Mouse (Mus musculus) hindbrain, postnatal 0 days (tissue): ENCODE data around the gene Gm10490. TPM values are rescaled to one million over a fixed set of nuclear protein-coding genes. Genes with fewer than 3 reads are reported as not detected.
"Not testable (repeated sequence)": the region's sequence is repeated elsewhere in the genome, so short reads cannot be mapped to it uniquely, and the experiment has no call there.

Source experiments
- ATAC-seq: fragments of 200-750 bp; cut with Nextera tagmentation; 2 replicates; pipeline ENCODE4 v1.8.0; 2017; ENCODE audit warnings: mild to moderate bottlenecking, moderate TSS enrichment, moderate library complexity
- DNase-seq: peaks from one replicate; pipeline ENCODE4 v3.0.0-alpha.2; 2015; ENCODE audit warnings: low spot score
- H3K27ac ChIP-seq: fragments of 300-500 bp; sonication (generic); 2 replicates; pipeline ENCODE4 v1.5.1; 2014; ENCODE audit warnings: mild to moderate bottlenecking
- H3K27me3 ChIP-seq: fragments of 300-500 bp; sonication (generic); 2 replicates; pipeline ENCODE4 v1.6.1; 2014; ENCODE audit warnings: low read length, mixed read lengths; ENCODE audit not compliant: insufficient read depth
- H3K36me3 ChIP-seq: fragments of 300-500 bp; sonication (generic); 2 replicates; pipeline ENCODE4 v1.6.1; 2014; ENCODE audit warnings: low read length, mixed read lengths; ENCODE audit not compliant: insufficient read depth
- H3K4me1 ChIP-seq: fragments of 300-500 bp; sonication (generic); 2 replicates; pipeline ENCODE4 v1.6.1; 2014; ENCODE audit warnings: antibody characterized with exemption, low read length, mixed read lengths; ENCODE audit not compliant: insufficient read depth
- H3K4me2 ChIP-seq: fragments of 300-500 bp; sonication (generic); 2 replicates; pipeline ENCODE4 v1.6.1; 2014; ENCODE audit warnings: low read depth, mild to moderate bottlenecking, low read length, moderate library complexity, mixed read lengths
- H3K4me3 ChIP-seq: fragments of 300-500 bp; sonication (generic); 2 replicates; pipeline ENCODE4 v1.5.1; 2014; ENCODE audit warnings: low read length
- H3K9ac ChIP-seq: fragments of 300-500 bp; sonication (generic); replicated peaks from 2 replicates; pipeline ENCODE4 v1.6.1; 2014; ENCODE audit warnings: mild to moderate bottlenecking, low read length, moderate library complexity, mixed read lengths
- H3K9me3 ChIP-seq: fragments of 300-500 bp; sonication (generic); 2 replicates; pipeline ENCODE4 v1.6.1; 2016; ENCODE audit warnings: low read length, mixed read lengths
- CTCF ChIP-seq: IDR thresholded peaks from 2 replicates; pipeline ENCODE4 v1.5.1; 2016; ENCODE audit warnings: antibody characterized with exemption, control low read depth, low read depth
- WGBS: fragments of 180-500 bp; shearing (Covaris S2); extraction: QIAGEN DNeasy Blood & Tissue Kit; methylation state at CpG from one replicate; pipeline ENCODE4 v1.1.7; 2014; 5-methylcytosine and 5-hydroxymethylcytosine counted together
- polyA plus RNA-seq: library from polyadenylated mRNA; unstranded; fragments of >200 nt; fragmentation: Nextera tagmentation; extraction: Ambion mirVana; gene quantifications from 2 replicates; pipeline ENCODE4 v1.2.1, GENCODE M21; 2015
- total RNA-seq: library from RNA; depleted of rRNA; stranded (reverse); fragments of >200 nt; gene quantifications from 2 replicates; pipeline ENCODE4 v1.2.3, GENCODE M21; 2014; rRNA removed

Gene Gm10490
- not detected in 2 replicates for total RNA-seq
- polyA plus RNA-seq: not detected in 2 replicates

- ATAC-seq: not testable (repeated sequence)
- 90% methylated on average over 4 of the region's 4 CpGs for WGBS
Observed at GRCm38 (mm10) chrX:7909242-7909641, at the start of gene Gm10490. Gene Gm10490, plus strand, starts transcription at chrX:7909542.

GRCm38 (mm10) chrX:7863181-7863580 lies 46.2 kb upstream of the Gm10490 start:
- Histone ChIP-seq H3K9me3 (no peaks in the 10 kb centered on the region), H3K27ac (no peak overlapping the region)
- WGBS: 87% methylated on average over 1 of the region's 1 CpGs

More at GRCm38 (mm10) chrX:7909242-7909641, at the start of gene Gm10490:
- not testable (repeated sequence) for H3K27ac ChIP-seq, DNase-seq, H3K9ac ChIP-seq, H3K4me3 ChIP-seq, H3K4me2 ChIP-seq, H3K9me3 ChIP-seq, H3K36me3 ChIP-seq, H3K27me3 ChIP-seq, H3K4me1 ChIP-seq

GRCm38 (mm10) chrX:7864551-7864950 lies 44.8 kb upstream of the Gm10490 start:
- TF ChIP-seq CTCF: no peak
- Histone ChIP-seq H3K9ac (no peak overlapping the region), H3K9me3 (no peaks in the 10 kb centered on the region), H3K4me2 (no peak overlapping the region), H3K4me1 (no peaks in the 10 kb centered on the region), H3K27ac (no peak overlapping the region), H3K4me3 (no peak overlapping the region), H3K36me3 (no peaks in the 10 kb centered on the region), H3K27me3 (no peaks in the 10 kb centered on the region)
- WGBS: 63% methylated on average over 3 of the region's 3 CpGs
- no peak for DNase-seq
- ATAC-seq: no peak

More at GRCm38 (mm10) chrX:7863181-7863580, 46.2 kb upstream of the Gm10490 start:
- no peak overlapping the region for H3K9ac ChIP-seq
- ATAC-seq (no peak), DNase-seq (no peak)
- no peaks in the 10 kb centered on the region for H3K27me3 ChIP-seq
- TF ChIP-seq CTCF: no peak
- no peaks in the 10 kb centered on the region for H3K36me3 ChIP-seq
- H3K4me2 ChIP-seq: no peak overlapping the region
- H3K4me1 ChIP-seq: no peaks in the 10 kb centered on the region
- no peak overlapping the region for H3K4me3 ChIP-seq

- WGBS: 83% methylated on average over 2 of the region's 2 CpGs
- no peak for TF ChIP-seq CTCF
- no peak for DNase-seq
Observed at GRCm38 (mm10) chrX:7865343-7865742, 44.0 kb upstream of the Gm10490 start.

GRCm38 (mm10) chrX:7865786-7866185 lies 43.6 kb upstream of the Gm10490 start:
- no peaks in the 10 kb centered on the region for H3K27me3 ChIP-seq
- H3K36me3 ChIP-seq: no peaks in the 10 kb centered on the region
- 68% methylated on average over 2 of the region's 2 CpGs for WGBS
- H3K4me1 ChIP-seq: no peaks in the 10 kb centered on the region
- no peak overlapping the region for H3K4me3 ChIP-seq
- H3K9ac ChIP-seq: no peak overlapping the region
- DNase-seq: no peak
- H3K4me2 ChIP-seq: no peak overlapping the region
- H3K27ac ChIP-seq: no peak overlapping the region
- no peaks in the 10 kb centered on the region for H3K9me3 ChIP-seq
- TF ChIP-seq CTCF: no peak
- ATAC-seq: no peak

More at GRCm38 (mm10) chrX:7865343-7865742, 44.0 kb upstream of the Gm10490 start:
- Histone ChIP-seq H3K9me3 (no peaks in the 10 kb centered on the region), H3K4me3 (no peak overlapping the region), H3K4me1 (no peaks in the 10 kb centered on the region), H3K9ac (no peak overlapping the region), H3K36me3 (no peaks in the 10 kb centered on the region), H3K27ac (no peak overlapping the region), H3K27me3 (no peaks in the 10 kb centered on the region), H3K4me2 (no peak overlapping the region)
- ATAC-seq: no peak

- no peaks in the 10 kb centered on the region for H3K4me1 ChIP-seq
- no peak overlapping the region for H3K4me2 ChIP-seq
- WGBS: 96% methylated on average over 1 of the region's 1 CpGs
- no peak overlapping the region for H3K27ac ChIP-seq
- no peak overlapping the region for H3K4me3 ChIP-seq
- ATAC-seq (no peak), DNase-seq (no peak)
- H3K36me3 ChIP-seq: no peaks in the 10 kb centered on the region
- H3K9ac ChIP-seq: no peak overlapping the region
- H3K27me3 ChIP-seq: no peaks in the 10 kb centered on the region
- no peak for TF ChIP-seq CTCF
- H3K9me3 ChIP-seq: no peaks in the 10 kb centered on the region
Observed at GRCm38 (mm10) chrX:7867141-7867540, 42.2 kb upstream of the Gm10490 start.

GRCm38 (mm10) chrX:7868506-7868905 lies 40.8 kb upstream of the Gm10490 start:
- WGBS: 30% methylated on average over 2 of the region's 2 CpGs
- ATAC-seq (no peak), DNase-seq (no peak)
- H3K27me3 ChIP-seq: no peaks in the 10 kb centered on the region
- no peaks in the 10 kb centered on the region for H3K9me3 ChIP-seq
- no peaks in the 10 kb centered on the region; the same call in 1 of the 2 replicates for H3K36me3 ChIP-seq
- TF ChIP-seq CTCF: no peak
- H3K9ac ChIP-seq: no peak overlapping the region
- no peak overlapping the region for H3K27ac ChIP-seq
- H3K4me3 ChIP-seq: no peak overlapping the region
- no peaks in the 10 kb centered on the region for H3K4me1 ChIP-seq
- H3K4me2 ChIP-seq: no peak overlapping the region
